Mouse (Mus musculus) kidney, postnatal 4 days (tissue): Measurements from ENCODE around the gene Casz1.
A peak's percentile ranks its signal among the peaks of the same experiment; 100 is the strongest.

Experiments
- DNase-seq, 2 experiments: peaks; one replicate each; pipeline ENCODE4 v3.0.0; 2021; ENCODE audit warnings: mixed read lengths in 2 of 2

The Casz1 gene

GRCm38 (mm10) chr4:148847636-148848035, 43.4 kb downstream of the Casz1 start:
- no peak for DNase-seq

GRCm38 (mm10) chr4:148849437-148849836, 45.2 kb downstream of the Casz1 start:
- DNase-seq = no peak

GRCm38 (mm10) chr4:148853057-148853456, 48.8 kb downstream of the Casz1 start:
- no peak for DNase-seq

- no peak for DNase-seq
Measured at GRCm38 (mm10) chr4:148854093-148854492, 49.9 kb downstream of the Casz1 start.

GRCm38 (mm10) chr4:148855527-148855926, 51.3 kb downstream of the Casz1 start:
- peak in 1 of 2 experiments; percentile 29 for DNase-seq

GRCm38 (mm10) chr4:148856216-148856615, 52.0 kb downstream of the Casz1 start:
- no peak for DNase-seq

GRCm38 (mm10) chr4:148857398-148858084, 53.3 kb downstream of the Casz1 start:
- DNase-seq = no peak

- DNase-seq = peak; percentile 49 to 63
Measured at GRCm38 (mm10) chr4:148858194-148858593, 54.0 kb downstream of the Casz1 start.

- DNase-seq = no peak
Measured at GRCm38 (mm10) chr4:148859415-148859814, 55.2 kb downstream of the Casz1 start.

GRCm38 (mm10) chr4:148859906-148860491, 55.8 kb downstream of the Casz1 start:
- peak; percentile 64 to 73 for DNase-seq

- no peak for DNase-seq
Measured at GRCm38 (mm10) chr4:148860636-148861035, 56.4 kb downstream of the Casz1 start.

- DNase-seq = peak in 1 of 2 experiments; percentile 30
Measured at GRCm38 (mm10) chr4:148866812-148867470, 62.7 kb downstream of the Casz1 start.

- peak; percentile 61 to 76 for DNase-seq
Measured at GRCm38 (mm10) chr4:148867721-148868397, 63.6 kb downstream of the Casz1 start.

- DNase-seq = peak; percentile 29 to 35
Measured at GRCm38 (mm10) chr4:148869566-148869965, 65.3 kb downstream of the Casz1 start.

GRCm38 (mm10) chr4:148870496-148870895, 66.3 kb downstream of the Casz1 start:
- no peak for DNase-seq

- peak; percentile 37 to 54 for DNase-seq
Measured at GRCm38 (mm10) chr4:148871751-148872334, 67.6 kb downstream of the Casz1 start.

- no peak for DNase-seq
Measured at GRCm38 (mm10) chr4:148872372-148872771, 68.1 kb downstream of the Casz1 start.

GRCm38 (mm10) chr4:148872783-148873182, 68.6 kb downstream of the Casz1 start:
- no peak for DNase-seq

GRCm38 (mm10) chr4:148876166-148876565, 71.9 kb downstream of the Casz1 start:
- DNase-seq = no peak

- no peak for DNase-seq
Measured at GRCm38 (mm10) chr4:148876867-148877266, 72.6 kb downstream of the Casz1 start.

- no peak for DNase-seq
Measured at GRCm38 (mm10) chr4:148878192-148878983, 74.2 kb downstream of the Casz1 start.

GRCm38 (mm10) chr4:148878984-148879610, 74.9 kb downstream of the Casz1 start:
- no peak for DNase-seq
